Mouse (Mus musculus): ENCODE measurements around the gene Trim9.

Trim9 gene

DNA sequence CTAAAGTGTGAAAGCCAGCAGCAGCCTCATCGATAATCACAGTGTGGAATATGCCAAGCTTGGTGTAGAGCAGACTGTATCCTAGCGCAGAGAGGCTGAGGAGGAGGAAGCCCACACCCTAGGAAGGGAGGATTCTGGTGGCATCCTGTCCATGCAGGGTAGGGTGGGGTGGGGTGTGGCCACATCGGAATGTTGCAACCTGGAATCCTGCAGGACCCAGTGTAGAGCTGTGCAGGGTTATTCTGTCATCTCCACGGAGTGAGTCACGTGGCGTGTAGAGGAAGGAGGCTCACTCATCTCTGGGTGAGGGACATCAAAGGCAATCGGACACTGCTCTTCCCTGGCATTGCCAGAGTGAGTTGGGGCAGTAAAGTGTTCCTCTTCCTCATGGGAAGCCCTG is 62.4 kb downstream of the Trim9 start:
- Histone ChIP-seq H3K27me3 (ENCODE audit: insufficient read depth, low read length) (peaks cover 15% of the 10 kb centered on the region; the same call in 1 of the 2 replicates), H3K4me3 (replicated peaks; ENCODE audit: low read length) (no peak overlapping the region), H3K4me1 (replicated peaks; ENCODE audit: low read depth, low read length) (peaks cover 7% of the 10 kb centered on the region), H3K36me3 (ENCODE audit: insufficient read depth, low read length) (no peaks in the 10 kb centered on the region), H3K9me3 (ENCODE audit: low read length) (no peaks in the 10 kb centered on the region)
- no peak for TF ChIP-seq POU5F1 (IDR thresholded peaks at IDR 0.05; ENCODE audit: borderline replicate concordance, low read length)
- no peak for TF ChIP-seq CTCF (conservative IDR thresholded peaks at IDR 0.05; ENCODE audit: low read length)
- no peak for TF ChIP-seq NANOG (IDR thresholded peaks at IDR 0.05; ENCODE audit: borderline replicate concordance, low read length)

DNA sequence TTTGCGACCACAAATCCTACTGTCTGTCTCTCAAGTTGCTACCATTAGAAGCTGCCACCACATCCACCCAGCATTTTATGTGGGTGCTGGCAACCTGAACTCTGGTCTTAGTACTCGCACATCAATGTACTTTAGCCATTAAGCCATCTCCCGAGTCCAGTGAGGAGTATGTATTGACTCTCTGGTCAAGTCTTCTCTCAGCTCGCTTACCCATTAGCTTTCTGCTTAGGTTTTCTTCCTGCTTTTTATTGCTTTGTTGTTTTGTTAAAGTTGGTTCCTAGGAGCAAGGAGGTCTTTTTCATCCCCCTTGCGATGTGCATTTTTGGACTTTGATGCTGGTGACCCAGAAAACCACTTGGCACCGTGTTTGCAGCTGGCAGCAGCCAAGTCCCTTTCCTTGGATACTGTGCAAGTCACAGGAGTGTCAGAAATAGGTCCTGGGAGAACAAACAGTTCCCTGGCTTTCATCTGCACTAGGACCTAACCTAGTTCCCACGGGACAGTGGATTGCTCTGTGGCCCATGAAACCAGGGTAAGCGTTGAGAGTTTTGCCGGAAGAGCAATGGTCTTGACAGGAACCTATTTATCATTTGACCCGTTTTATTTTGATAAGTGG is 64.2 kb downstream of the Trim9 start:
- Histone ChIP-seq H3K4me1 (replicated peaks; ENCODE audit: low read depth, low read length) (peaks cover 7% of the 10 kb centered on the region), H3K4me3 (replicated peaks; ENCODE audit: low read length) (no peak overlapping the region), H3K27me3 (ENCODE audit: insufficient read depth, low read length) (peaks cover 10% of the 10 kb centered on the region; the same call in 1 of the 2 replicates), H3K36me3 (ENCODE audit: insufficient read depth, low read length) (no peaks in the 10 kb centered on the region), H3K9me3 (ENCODE audit: low read length) (no peaks in the 10 kb centered on the region)
- TF ChIP-seq POU5F1 (IDR thresholded peaks at IDR 0.05; ENCODE audit: borderline replicate concordance, low read length) (no peak), NANOG (IDR thresholded peaks at IDR 0.05; ENCODE audit: borderline replicate concordance, low read length) (no peak), CTCF (conservative IDR thresholded peaks at IDR 0.05; ENCODE audit: low read length) (no peak)

GRCm38 (mm10) chr12:70280930-70281329 is 66.5 kb downstream of the Trim9 start:
- Histone ChIP-seq H3K4me1 (replicated peaks; ENCODE audit: low read depth, low read length) (peaks cover 7% of the 10 kb centered on the region), H3K36me3 (ENCODE audit: insufficient read depth, low read length) (no peaks in the 10 kb centered on the region), H3K4me3 (replicated peaks; ENCODE audit: low read length) (no peak overlapping the region), H3K9me3 (ENCODE audit: low read length) (no peaks in the 10 kb centered on the region), H3K27me3 (ENCODE audit: insufficient read depth, low read length) (peaks cover 10% of the 10 kb centered on the region; the same call in 1 of the 2 replicates)
- TF ChIP-seq NANOG (IDR thresholded peaks at IDR 0.05; ENCODE audit: borderline replicate concordance, low read length) (no peak), CTCF (conservative IDR thresholded peaks at IDR 0.05; ENCODE audit: low read length) (no peak), POU5F1 (IDR thresholded peaks at IDR 0.05; ENCODE audit: borderline replicate concordance, low read length) (no peak)

GRCm38 (mm10) chr12:70280381-70280780 is 67.0 kb downstream of the Trim9 start:
- H3K4me1 ChIP-seq (replicated peaks; ENCODE audit: low read depth, low read length) = peaks cover 7% of the 10 kb centered on the region
- no peaks in the 10 kb centered on the region for H3K9me3 ChIP-seq (ENCODE audit: low read length)
- TF ChIP-seq NANOG (IDR thresholded peaks at IDR 0.05; ENCODE audit: borderline replicate concordance, low read length) (no peak), CTCF (conservative IDR thresholded peaks at IDR 0.05; ENCODE audit: low read length) (no peak), POU5F1 (IDR thresholded peaks at IDR 0.05; ENCODE audit: borderline replicate concordance, low read length) (no peak)
- H3K4me3 ChIP-seq (replicated peaks; ENCODE audit: low read length) = no peak overlapping the region
- peaks cover 12% of the 10 kb centered on the region; the same call in 1 of the 2 replicates for H3K27me3 ChIP-seq (ENCODE audit: insufficient read depth, low read length)
- no peaks in the 10 kb centered on the region for H3K36me3 ChIP-seq (ENCODE audit: insufficient read depth, low read length)

- Histone ChIP-seq H3K4me3 (replicated peaks; ENCODE audit: low read length) (no peak overlapping the region), H3K27me3 (ENCODE audit: insufficient read depth, low read length) (peaks cover 13% of the 10 kb centered on the region; the same call in 1 of the 2 replicates), H3K4me1 (replicated peaks; ENCODE audit: low read depth, low read length) (no peaks in the 10 kb centered on the region), H3K9me3 (ENCODE audit: low read length) (no peaks in the 10 kb centered on the region), H3K36me3 (ENCODE audit: insufficient read depth, low read length) (no peaks in the 10 kb centered on the region)
- TF ChIP-seq POU5F1 (IDR thresholded peaks at IDR 0.05; ENCODE audit: borderline replicate concordance, low read length) (no peak), NANOG (IDR thresholded peaks at IDR 0.05; ENCODE audit: borderline replicate concordance, low read length) (no peak), CTCF (conservative IDR thresholded peaks at IDR 0.05; ENCODE audit: low read length) (no peak)
Measured at GRCm38 (mm10) chr12:70277071-70277939, 70.1 kb downstream of the Trim9 start.

DNA sequence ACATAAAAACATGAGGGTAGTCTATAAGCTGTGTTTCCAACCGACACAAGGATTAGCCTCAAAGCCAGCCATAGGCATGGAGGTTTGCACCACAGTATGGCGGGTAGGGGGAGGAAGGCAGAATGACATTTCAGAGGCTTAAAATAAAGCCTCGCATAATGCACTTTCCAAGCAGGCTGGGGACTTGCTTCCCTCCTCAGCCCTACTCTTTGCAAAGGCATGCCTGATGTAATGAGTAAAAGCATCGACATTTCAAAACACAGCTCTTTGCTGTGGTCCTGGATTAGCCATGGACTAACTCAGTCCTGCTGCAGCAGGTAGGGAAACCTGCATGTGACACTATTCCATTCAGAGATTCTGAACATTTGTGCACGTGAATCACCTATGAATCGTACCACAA is 77.7 kb downstream of the Trim9 start:
- no peaks in the 10 kb centered on the region for H3K9me3 ChIP-seq (ENCODE audit: low read length)
- H3K36me3 ChIP-seq (ENCODE audit: insufficient read depth, low read length) = no peaks in the 10 kb centered on the region
- H3K4me3 ChIP-seq (replicated peaks; ENCODE audit: low read length) = no peak overlapping the region
- TF ChIP-seq POU5F1 (IDR thresholded peaks at IDR 0.05; ENCODE audit: borderline replicate concordance, low read length) = no peak
- no peak for TF ChIP-seq CTCF (conservative IDR thresholded peaks at IDR 0.05; ENCODE audit: low read length)
- TF ChIP-seq NANOG (IDR thresholded peaks at IDR 0.05; ENCODE audit: borderline replicate concordance, low read length) = no peak
- H3K27me3 ChIP-seq (ENCODE audit: insufficient read depth, low read length) = peaks cover 14% of the 10 kb centered on the region; the same call in 1 of the 2 replicates
- peaks cover 5% of the 10 kb centered on the region; the same call in 1 of the 2 replicates for H3K4me1 ChIP-seq (replicated peaks; ENCODE audit: low read depth, low read length)

DNA sequence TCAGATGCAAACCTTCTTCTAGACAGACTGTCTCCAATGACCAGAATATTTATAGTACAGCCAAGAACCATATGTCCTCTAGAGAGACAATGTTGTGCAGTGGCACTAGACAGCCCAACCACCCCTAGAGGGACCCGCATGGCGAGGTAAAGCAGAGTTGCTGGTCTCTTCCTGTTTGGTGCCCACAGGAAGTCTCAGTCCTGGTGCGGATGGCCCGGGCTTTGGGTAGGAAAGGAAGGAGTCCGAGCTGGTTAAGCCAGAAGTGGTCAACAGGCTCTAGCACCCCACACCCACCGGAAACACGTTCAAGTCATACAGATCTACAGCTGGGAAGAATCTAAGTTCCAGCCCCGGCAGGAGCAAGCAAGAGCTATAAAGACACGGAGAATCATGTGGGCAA is 80.1 kb downstream of the Trim9 start:
- Histone ChIP-seq H3K36me3 (ENCODE audit: insufficient read depth, low read length) (no peaks in the 10 kb centered on the region), H3K27me3 (ENCODE audit: insufficient read depth, low read length) (peaks cover 14% of the 10 kb centered on the region; the same call in 1 of the 2 replicates), H3K4me1 (replicated peaks; ENCODE audit: low read depth, low read length) (peaks cover 5% of the 10 kb centered on the region; the same call in 1 of the 2 replicates), H3K9me3 (ENCODE audit: low read length) (no peaks in the 10 kb centered on the region), H3K4me3 (replicated peaks; ENCODE audit: low read length) (no peak overlapping the region)
- no peak for TF ChIP-seq POU5F1 (IDR thresholded peaks at IDR 0.05; ENCODE audit: borderline replicate concordance, low read length)

DNA sequence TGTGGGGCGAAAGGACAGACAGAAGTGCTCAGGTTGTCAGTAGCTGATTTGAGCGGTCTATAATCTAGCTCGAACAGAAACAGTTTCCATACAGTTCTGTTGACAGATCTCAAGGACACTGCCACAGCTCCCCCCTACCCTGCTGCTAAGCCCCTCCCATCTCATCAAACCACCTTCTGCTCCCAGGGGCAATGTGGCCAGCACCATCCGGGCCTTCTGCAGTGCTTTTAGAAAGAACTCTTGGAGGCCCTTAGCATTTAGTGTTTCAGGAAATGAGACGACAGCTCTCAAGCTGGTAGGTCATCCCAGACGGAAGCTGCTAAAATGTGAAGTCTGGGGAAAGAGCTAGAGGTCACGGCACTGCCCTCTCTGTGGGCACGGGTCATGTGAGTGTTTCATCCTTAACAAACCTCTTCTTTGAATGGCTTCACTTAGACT is 80.9 kb downstream of the Trim9 start:
- Histone ChIP-seq H3K27me3 (ENCODE audit: insufficient read depth, low read length) (peaks cover 20% of the 10 kb centered on the region; the same call in 1 of the 2 replicates), H3K36me3 (ENCODE audit: insufficient read depth, low read length) (no peaks in the 10 kb centered on the region), H3K4me1 (replicated peaks; ENCODE audit: low read depth, low read length) (peaks cover 5% of the 10 kb centered on the region; the same call in 1 of the 2 replicates), H3K9me3 (ENCODE audit: low read length) (no peaks in the 10 kb centered on the region), H3K4me3 (replicated peaks; ENCODE audit: low read length) (no peak overlapping the region)
- TF ChIP-seq POU5F1 (IDR thresholded peaks at IDR 0.05; ENCODE audit: borderline replicate concordance, low read length) (no peak), NANOG (IDR thresholded peaks at IDR 0.05; ENCODE audit: borderline replicate concordance, low read length) (no peak), CTCF (conservative IDR thresholded peaks at IDR 0.05; ENCODE audit: low read length) (no peak)
